Mouse (Mus musculus): Measurements from ENCODE around the gene Prex1.
"Not testable (repeated sequence)": the region's sequence is repeated elsewhere in the genome, so short reads cannot be mapped to it uniquely, and the experiment has no call there.

The Prex1 gene

DNA sequence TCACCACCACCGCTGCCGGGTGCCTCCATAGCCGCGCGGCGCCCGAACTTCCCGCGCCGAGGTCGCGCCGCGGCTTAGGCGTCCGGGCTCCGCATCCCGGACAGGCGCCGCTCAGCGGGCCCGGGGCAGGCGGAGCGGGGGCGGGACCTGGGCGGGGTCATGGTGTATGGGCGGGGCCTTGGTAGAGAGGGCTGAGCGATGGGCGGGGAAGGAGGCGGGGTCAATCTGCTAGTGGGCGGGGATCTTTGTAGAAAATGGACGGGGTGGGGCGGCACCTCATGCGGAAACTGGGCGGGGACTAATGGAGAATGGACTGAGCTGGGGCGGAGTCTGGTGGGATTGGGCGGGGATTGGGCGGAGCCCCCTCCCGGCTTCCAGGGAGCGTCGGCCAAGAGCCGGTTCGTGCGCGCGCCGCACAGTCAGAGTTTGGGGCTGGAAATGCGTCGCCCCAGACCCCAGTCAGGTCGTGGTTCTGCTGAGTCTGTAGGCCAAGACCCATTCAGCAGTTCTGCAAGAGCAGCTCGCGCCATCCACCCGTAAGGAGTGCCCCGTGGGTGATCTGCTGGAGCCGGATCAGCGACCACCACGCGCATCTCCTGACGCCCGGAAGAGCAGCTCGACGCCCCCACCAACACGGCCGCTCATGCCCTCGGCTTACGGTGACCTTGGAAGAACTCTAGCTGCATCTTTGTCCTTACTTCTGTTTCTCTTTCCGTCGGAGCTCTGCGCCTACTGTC, at the start of gene Prex1:
Prex1 (minus strand) TSS at position 143 of the 737 bp plus-strand sequence.
- DNase-seq: peak; percentile 100

DNA sequence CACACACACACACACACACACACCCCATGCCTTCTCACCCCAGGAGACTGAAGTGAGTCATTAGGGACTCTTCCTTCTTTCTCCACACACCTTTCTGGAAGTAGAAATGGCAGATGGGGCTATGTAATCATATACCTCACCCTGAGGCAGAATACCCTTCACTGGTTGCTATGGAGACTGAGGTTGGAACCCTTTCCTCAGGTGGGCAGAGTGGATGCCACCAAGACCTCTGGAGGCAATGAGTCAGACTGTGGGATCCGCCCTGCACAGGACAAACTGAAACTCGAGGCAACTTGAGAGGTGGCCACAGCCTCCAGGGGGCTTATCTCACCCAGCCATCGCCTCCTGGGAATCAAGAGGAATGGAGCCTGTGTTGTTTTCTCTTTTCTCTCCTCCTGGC, 44.3 kb upstream of the Prex1 start:
- DNase-seq: no peak

DNA sequence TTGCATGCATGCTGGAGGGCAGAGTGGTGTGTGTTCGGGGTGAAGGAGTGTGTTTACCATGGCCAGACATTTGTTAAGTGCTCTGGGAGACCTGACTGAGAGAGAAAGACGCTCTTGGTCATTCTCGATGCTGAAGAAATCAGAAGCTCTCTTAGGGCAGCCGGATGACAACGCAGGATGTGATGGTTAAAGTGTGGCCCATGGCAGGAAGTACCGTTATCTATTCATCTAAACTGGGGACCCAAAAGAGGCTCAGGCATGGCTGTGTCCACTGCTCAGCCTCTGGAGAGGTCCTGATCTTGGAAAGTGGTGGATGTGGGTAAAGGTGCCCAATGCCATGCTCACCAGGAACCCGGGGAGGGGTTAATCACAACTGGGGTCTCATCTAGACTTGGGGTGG, 41.1 kb upstream of the Prex1 start:
- DNase-seq: no peak

DNA sequence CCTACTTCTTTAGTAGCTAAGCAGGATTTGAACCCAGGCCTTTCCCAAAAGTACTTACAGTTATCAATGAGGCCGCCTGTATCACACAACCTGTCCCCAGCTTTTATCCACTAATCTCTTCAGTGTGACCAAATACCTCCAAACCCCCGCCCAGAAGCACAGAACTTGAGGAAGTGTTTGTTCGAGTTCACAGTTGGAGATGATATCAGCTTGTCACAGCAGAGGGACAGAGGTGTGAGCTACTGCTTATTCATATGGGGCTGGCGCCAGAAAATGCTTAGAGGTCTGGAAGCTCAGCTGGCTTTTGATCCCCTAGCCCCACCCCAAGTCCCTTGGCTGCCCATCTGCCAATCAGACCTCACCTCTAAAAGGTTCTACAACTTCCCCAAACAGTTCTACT, 40.6 kb upstream of the Prex1 start:
- no peak for DNase-seq

DNA sequence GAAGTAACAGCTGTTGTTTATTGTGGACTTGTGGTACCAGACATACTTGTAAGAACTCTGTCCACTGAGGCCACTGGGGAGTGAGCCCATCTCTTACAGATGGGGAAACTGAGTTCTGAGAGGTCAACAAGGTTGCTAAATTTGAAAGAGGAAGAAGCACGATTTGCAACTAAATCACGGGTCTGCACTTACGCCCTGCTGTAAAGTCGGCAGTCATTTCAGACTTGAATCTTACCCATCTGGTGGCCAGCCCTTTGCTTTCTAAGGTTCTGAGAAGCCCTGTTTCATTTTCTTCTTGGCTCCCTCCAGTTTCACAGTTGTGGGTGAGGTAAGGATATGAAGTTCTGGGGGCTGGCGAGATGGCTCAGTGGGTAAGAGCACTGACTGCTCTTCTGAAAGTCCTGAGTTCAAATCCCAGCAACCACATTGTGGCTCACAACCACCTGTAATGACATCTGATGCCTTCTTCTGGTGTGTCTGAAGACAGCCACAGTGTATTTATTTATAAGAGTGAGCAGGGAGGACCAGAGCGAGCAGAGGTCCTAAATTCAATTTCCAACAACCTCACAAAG, 37.1 kb upstream of the Prex1 start:
- no peak for DNase-seq

DNA sequence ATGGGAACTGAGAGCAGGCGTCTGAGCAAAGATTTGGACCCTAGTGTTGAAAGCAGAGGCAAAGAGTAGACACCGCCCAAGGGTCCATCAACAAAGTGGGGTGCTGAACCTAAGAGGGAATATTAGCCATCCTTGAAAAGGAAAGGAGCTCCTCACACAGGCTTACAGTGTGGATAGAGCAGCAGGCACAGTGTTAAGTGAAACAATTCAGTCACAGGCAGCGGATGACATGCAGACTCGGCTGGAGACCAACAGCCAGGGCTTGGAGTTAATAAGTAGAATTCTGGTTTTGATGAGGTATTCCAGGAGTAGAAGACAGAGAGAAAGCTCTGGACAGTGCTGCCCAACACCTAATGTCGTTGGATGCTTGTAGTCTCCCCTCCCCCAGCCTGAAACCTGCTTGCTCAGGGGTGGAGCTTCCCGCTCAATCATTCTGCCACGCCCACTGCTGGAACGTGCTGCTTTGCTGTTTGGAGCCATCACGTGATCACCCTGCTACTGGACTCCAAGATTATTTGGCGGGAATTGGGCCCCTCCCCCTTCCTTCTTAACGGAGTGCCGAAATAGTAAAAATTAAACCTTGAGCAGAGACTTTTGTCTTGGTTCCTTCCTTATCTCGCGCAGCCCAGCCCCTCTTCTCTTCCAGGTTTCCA, 32.8 kb upstream of the Prex1 start:
- DNase-seq: peak; percentile 64

DNA sequence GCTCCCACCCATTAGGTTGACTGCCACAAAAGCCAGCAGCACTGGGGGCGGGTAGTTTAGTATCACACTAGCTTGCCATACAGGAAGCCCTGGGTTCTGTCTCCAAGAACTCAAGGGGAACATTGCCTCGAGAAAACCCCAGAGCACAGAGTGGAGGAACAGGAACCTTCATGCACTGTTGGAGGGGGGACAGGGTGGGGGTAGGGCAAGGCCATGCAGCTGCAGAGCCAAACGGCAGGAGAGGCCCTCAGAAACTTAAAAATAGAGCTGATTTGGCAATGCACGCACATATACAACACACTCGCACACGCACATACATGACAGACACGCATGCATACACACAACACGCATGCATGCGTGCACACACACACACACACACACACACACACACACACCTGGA, 32.2 kb upstream of the Prex1 start:
- DNase-seq: peak; percentile 25

DNA sequence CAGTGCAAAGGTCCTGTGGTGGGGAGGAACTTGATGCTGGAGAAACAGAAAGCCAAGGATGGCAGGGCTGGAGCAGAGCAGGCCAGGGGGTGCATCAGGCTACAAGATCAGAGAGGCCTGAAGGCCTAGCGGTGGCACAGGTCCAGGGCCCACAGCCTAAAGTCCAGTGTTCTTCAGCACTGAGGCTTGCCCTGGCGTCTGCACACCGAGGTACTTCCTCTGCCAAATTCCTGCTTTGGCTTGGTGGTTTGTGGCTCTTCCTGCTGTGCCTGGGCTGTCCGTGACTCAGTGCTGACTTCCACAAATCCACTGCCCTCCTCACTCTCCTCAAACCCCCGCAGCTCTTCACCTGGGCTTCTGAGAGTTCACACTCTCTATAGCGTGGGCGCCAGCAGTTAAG, 30.8 kb upstream of the Prex1 start:
- DNase-seq: no peak

DNA sequence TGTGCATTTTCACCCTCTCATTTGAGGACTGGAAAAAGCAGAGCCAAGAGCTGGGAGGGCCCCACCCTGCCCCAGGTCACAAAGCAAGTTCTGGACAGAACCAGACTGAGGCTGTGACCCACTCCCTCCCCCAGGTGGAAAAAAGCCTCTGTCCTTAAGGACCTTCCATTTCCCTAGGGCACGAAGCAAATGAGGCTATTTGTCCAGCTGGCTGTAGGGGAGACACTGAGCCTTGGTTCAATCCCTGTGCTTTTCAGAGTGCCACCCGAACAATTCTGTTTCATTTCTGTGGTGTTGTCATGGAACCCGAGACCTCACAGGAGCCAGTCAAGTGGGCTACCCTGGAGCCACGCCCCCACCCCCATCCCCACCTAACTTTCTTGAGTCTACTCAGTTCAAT, 29.9 kb upstream of the Prex1 start:
- DNase-seq: no peak

DNA sequence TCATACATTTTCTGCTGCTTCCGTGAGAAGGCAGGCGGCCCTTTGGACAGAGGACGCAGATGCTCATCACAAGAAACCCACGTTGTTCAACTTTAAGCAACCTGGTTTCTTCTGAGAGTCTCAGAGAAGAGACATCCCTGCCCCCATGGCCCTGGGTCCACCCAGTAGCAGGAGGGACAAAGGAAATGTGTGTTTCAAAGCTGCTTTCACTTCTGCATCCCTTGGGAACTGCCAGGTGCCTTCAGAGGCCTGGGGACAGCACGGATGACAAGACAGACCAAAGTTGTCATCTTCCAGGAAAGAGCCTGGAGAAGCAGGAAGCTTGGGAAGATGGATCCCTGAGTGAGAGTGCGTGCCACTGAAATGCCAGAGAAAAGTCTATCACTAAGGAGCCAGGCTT, 27.8 kb upstream of the Prex1 start:
- no peak for DNase-seq

DNA sequence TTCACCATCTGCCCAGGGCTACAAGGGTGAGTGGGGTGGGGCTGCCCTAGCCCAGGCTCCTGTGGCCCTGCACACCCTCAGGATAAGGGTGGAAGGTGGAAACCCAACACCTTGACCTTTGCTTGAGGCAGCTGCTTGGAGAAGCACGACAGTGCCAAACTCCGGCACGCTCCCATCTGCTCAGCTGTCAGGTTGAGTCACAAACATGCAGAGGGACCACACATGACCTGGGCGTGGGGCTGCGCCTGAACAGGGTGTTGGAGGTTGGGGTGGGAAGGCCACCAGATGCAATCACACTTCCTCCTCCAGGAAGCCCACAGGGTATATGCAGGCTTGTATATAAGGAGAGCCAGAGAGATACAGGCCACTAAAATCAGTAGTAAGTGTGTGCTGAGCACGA, 26.8 kb upstream of the Prex1 start:
- no peak for DNase-seq

DNA sequence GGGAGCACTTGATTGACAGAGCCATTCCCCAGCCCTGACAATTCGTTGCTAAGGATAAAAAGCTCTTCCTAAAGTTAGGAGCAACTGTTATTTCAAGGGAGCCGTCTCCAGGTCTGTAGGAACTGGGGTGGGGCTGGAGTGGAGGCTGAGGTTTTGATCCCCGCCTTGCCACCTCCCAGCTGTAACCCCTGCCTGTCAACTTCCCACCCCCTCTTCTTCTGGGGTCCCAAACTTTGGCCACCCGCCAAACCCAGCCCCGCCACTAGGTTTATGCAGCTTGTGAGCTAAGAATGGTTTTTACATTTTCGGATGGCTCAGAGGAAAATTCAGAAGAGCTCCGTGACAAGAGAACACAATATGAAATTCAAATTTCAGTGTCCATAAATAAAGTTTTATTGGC, 23.7 kb upstream of the Prex1 start:
- DNase-seq: no peak

DNA sequence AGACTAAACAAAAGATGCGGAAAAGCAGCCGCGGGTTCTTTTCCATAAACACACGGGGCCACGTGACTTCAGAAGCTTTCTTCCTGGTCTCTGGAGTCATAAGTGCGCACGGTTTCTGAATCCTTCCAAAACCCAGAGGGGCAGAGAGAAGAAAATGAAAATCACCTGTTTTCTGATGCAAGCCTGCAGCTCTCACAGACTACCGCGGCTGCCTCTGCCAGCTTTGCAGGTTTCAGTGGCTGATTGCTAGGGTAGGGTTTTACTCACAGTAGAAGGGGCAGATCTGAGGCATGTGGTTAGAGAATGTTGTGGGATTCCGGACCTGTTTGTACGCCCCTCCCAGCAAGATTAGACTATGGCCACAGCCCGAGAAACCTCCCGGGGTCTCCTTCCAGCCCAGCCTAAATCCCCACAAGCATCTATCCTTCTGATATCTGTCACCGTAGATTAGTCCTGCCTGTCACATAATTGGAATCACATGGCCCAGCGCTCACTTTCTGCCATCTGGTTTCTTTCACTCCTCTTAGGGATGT, 21.9 kb upstream of the Prex1 start:
- DNase-seq: no peak

DNA sequence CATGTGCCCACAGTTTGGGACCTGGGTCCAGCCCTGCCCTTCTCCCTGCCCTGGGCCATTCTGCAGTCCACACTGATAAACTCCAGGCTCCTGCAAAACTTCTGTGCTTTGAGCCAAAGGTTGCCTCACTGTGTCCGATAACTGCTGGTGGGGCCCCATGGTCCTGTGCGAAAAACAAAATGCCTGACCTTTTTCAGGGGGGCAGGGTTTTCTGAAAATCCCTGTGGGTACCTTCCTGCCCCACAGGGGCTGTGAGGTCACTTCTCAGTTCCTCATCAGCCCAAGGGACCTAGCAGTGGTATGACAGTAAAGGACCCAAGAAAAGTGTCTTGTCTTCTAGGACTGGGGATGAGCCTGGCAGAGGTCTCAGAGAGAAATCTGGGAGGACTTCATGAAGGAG, 19.2 kb upstream of the Prex1 start:
- no peak for DNase-seq

DNA sequence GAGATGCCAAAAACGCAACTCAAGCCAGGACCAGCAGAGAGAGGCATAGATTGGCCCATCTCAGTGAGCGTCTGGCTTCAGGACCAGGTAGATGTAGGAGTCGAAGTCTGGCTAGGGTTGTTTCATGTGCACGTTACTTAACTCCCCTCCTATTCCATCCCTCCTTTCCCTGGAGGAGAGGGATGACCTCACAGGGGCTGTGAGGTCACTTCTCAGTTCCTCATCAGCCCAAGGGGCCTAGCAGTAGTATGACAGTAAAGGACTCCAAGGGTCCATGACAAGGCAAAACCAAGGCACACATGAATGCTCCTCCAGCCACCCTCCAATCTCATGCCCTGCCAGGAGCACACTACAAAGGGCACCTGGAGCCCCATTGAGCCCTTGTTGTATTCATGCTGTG, 18.5 kb upstream of the Prex1 start:
- DNase-seq: no peak

DNA sequence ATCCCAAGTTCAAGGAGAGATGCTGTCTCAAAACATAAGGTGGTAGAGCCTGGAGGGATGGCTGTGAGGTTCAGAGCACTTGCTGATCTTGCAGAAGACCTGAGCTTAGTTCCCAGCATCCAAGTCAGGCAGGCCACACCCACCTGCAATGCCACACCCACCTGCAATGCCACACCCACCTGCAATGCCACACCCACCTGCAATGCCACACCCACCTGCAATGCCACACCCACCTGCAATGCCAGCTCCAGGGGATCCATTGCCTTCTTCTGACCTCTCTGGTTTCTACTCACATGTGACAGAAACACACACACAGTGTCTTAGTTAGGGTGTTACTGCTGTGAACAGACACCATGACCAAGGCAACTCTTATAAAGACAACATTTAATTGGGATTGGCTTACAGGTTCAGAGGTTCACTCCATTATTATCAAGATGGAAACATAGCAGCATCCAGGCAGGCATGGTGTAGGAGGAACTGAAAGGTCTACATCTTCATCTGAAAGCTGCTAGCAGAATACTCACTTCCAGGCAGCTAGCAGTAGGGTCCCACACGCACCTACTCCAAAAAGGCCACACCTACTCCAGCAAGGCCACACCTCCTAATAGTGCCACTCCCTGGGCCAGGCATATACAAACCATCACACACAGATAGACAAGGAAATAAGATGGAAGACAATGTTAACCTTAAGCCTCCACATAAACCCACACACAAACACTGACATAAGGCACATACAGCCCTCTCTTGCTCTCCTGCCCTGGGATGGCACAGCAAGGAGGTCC, 17.7 kb upstream of the Prex1 start:
- not testable (repeated sequence) for DNase-seq

DNA sequence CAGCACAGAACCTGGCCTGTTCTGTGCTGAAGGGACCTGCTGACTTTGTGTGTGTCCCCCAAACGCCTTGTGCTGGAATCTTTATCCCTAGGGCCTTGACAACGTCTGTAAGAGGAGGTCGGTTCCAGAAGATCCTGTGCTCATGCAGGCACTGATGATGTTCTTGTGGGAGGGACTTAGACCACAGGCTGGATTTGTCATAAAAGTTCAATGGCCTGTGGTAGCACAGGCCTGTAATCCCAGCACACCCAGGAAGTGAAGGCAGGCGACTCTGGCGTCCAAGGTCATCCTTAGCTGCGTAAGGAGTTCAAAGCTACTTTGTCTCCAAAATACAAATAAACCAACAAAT, 16.9 kb upstream of the Prex1 start:
- DNase-seq: no peak

DNA sequence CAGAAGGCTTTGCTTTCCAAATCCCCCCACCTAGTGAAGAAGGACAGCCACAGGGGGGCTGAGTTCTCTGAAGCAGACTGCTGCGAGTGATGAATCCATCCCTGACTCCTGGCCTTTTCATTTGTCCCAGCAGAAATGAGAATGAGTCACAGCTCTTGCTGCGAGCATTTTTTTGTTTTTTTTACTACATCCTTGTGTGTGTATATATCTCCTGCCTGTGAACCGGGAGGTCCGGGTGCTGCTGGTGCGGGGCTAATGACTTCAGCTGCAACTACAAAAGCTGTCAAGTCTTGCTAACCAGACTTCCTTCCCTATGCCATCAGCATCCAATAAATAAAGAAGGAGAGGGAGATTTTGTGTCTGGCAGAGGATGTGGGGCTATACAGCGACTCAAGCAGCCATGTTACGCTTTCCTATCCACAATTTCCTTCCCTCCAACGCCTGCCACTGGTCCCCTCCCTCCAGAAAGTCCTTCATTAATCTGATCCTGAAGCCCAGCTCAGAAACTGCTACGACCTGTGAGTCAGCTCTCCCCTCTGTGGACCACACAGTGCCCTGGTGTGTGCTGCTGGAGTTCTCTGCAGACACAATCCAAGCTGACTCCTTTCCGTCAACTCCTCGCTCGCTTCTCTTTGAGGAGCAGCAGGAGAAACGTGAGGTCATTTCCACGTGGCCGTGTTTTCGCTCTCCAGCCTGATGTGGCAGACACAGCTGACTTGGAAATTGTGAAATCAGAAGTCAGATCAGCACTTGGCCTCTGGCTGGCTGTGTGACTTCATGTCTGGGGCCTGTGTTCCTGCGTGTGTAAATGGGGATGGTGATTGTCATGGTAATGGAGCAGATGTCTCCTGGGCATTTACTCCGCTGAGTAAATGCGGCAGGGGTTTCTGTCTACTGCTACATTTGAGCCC, 16.3 kb upstream of the Prex1 start:
- DNase-seq: no peak

DNA sequence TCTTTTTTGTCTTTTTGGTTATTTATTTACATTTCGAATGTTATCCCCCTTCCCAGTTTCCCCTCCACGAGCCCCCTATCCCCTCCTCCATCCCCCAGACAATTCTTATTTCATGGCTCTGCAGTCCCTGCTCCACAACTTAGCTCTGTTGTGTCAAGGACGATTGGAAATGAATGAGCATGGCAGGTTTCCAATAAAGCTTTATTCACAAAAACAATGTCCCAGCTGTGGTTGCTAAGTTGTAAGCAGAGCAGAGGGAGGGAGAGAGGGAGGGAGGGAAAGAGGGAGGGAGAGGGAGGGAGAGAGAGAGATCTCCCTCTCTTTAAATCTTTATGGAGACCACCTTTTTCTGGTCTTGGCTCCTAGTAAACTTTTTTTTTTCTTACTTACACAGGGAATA, 15.4 kb upstream of the Prex1 start:
- no peak for DNase-seq

DNA sequence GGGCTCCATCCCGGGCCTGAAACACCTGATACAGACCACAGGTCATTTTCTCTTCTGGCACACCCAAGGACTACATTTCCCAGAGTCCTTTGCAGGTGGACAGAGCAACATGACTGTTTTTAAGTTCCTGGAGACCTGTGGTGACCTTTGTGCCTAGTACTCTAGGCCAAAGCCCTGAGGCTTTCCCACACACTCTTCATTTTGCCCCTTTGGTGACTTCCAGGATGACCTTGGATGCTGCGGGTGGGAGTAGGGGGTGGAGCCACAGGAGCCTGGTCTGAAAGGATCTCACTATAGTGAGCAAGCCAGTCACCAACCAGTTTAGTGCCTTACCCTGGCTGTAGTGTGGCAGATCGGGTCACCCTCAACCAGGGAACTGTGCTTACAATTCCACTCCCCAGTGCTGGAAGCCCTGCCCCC, 14.6 kb upstream of the Prex1 start:
- DNase-seq: no peak

DNA sequence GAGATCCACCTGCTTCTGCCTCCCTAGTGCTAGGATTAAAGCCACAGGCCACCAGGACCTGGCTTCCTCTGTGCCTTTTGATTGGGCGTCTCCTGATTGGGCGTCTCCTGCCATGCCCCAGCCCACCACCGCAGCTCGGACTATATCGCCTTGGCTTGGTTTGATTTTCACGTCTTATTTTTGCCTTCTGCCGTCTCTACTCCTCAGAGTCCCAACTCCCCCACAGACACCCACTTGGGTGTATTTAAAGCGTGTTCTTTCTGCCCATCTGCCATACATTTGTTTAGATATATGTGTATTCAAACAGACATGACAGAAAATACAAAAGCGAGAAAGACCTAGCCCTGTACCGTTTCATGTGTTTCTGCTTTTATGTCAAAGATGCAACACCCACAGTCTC, 14.2 kb upstream of the Prex1 start:
- DNase-seq: no peak

DNA sequence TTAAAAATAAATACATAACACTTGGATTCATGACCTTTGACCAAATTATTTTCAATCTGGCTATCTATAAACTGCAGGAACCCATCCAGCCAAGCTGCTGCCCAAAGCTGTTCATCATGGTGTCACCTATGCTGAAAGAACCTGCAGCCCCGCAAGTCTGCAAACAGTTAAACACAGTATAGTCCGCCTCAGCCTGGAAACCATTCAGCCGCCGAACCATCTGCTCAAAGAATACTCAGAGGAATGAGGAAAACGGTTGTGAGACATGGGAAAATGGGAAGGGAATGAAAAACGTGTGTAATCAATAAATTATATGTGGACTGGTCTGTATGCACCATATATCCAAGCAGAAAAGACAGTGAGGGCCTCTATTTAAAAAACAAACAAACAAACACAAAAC, 13.3 kb upstream of the Prex1 start:
- DNase-seq: no peak
